Mouse (Mus musculus) cerebellum, adult 9-10 months (tissue): ENCODE measurements around the gene Nepro.

Experiments used
- DNase-seq: peaks from one replicate; pipeline ENCODE4 v3.0.0; 2022

The Nepro gene

GRCm38 (mm10) chr16:44724083-44724787 lies at the start of gene Nepro:
Nepro (plus strand) TSS chr16:44724301.
- peak; percentile 94 for DNase-seq

- no peak for DNase-seq
Observed at GRCm38 (mm10) chr16:44676357-44676756, 47.7 kb upstream of the Nepro start.

GRCm38 (mm10) chr16:44679082-44679481 lies 45.0 kb upstream of the Nepro start:
- no peak for DNase-seq

- no peak for DNase-seq
Observed at GRCm38 (mm10) chr16:44679503-44679971, 44.6 kb upstream of the Nepro start.

- no peak for DNase-seq
Observed at GRCm38 (mm10) chr16:44680756-44681498, 43.2 kb upstream of the Nepro start.

- DNase-seq = no peak
Observed at GRCm38 (mm10) chr16:44684646-44685045, 39.5 kb upstream of the Nepro start.

GRCm38 (mm10) chr16:44685401-44685800 lies 38.7 kb upstream of the Nepro start:
- DNase-seq = no peak

- no peak for DNase-seq
Observed at GRCm38 (mm10) chr16:44686991-44687718, 36.9 kb upstream of the Nepro start.

- no peak for DNase-seq
Observed at GRCm38 (mm10) chr16:44687719-44688420, 36.2 kb upstream of the Nepro start.

GRCm38 (mm10) chr16:44688507-44688906 lies 35.6 kb upstream of the Nepro start:
- DNase-seq = no peak

- DNase-seq = no peak
Observed at GRCm38 (mm10) chr16:44690501-44690900, 33.6 kb upstream of the Nepro start.

- DNase-seq = no peak
Observed at GRCm38 (mm10) chr16:44691066-44691465, 33.0 kb upstream of the Nepro start.

GRCm38 (mm10) chr16:44691561-44692141 lies 32.5 kb upstream of the Nepro start:
- peak; percentile 73 for DNase-seq

GRCm38 (mm10) chr16:44692541-44692940 lies 31.6 kb upstream of the Nepro start:
- DNase-seq = no peak

GRCm38 (mm10) chr16:44693695-44694094 lies 30.4 kb upstream of the Nepro start:
- no peak for DNase-seq

- no peak for DNase-seq
Observed at GRCm38 (mm10) chr16:44695214-44695858, 28.8 kb upstream of the Nepro start.

- no peak for DNase-seq
Observed at GRCm38 (mm10) chr16:44695859-44696620, 28.1 kb upstream of the Nepro start.

- no peak for DNase-seq
Observed at GRCm38 (mm10) chr16:44697473-44698205, 26.5 kb upstream of the Nepro start.

GRCm38 (mm10) chr16:44701155-44701554 lies 22.9 kb upstream of the Nepro start:
- no peak for DNase-seq

- no peak for DNase-seq
Observed at GRCm38 (mm10) chr16:44702272-44702671, 21.8 kb upstream of the Nepro start.
